Mouse (Mus musculus): ENCODE data around the gene Meis3.

Meis3 gene

GRCm38 (mm10) chr7:16213986-16214385, 39.1 kb downstream of the Meis3 start:
- DNase-seq, result no peak

DNA sequence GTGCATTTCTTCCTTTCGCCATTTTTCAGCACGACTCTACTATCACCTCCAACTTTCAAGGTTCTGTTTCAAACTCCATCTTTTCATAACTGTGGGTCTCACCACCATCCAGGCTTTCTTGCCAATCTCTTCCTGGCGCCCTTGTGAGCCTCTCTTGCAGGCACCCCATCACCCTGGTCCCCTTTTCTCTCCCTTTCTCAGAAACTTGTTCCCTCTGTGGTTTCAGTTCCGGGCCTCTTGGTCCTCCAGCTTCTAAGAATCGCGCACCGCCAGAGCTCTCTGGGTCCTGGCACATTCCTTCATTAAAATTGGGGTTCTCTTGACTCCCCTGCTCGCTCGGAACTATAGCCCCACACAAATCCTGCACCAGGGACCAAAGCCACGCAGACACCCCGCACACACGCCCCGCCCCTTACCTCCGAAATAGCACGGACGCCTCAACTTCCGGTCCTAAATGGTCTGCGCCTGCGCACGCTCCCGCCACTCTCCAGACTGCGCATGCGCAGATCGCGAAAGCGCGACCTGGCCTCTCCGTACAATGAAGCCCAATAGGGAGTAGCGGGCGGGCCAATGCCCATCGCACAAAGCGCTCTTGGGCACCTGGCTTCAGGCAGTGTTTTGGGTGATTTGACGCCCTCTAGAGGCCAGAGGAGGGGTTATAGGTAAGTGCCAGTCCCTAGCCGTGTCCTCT, 46.8 kb downstream of the Meis3 start, which contains the start of gene Dhx34:
Gene Dhx34, minus strand, starts transcription at position 456 of the 691 bp plus-strand sequence.
- DNase-seq, result peak; percentile 98 to 99

DNA sequence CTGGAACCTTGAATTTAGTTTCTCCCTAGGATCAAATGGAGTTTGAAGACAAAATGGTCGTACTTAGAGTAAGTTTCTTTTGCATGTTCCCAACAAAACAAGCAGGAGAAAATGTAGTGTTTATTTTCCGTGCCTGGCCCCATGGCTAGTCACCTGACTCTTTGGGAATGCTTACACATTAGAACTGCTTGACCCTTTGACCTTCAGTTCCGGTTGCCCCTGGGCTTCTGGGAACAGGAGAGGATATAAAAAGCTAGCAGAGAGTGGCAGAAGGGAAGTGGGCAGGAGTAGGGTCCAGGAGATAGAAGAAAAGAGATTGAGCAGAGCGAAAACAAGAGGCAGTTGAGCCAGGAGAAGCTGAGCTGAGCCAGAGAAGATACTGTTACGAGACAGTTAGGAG, 55.0 kb downstream of the Meis3 start:
- no peak for DNase-seq
